Mouse (Mus musculus) thymus, adult 2 months (tissue): Measurements from ENCODE around the gene Gm3336. TPM values are rescaled to one million over a fixed set of nuclear protein-coding genes. Genes with fewer than 3 reads are reported as not detected.

Experiments used
- DNase-seq: peaks from one replicate; pipeline ENCODE4 v3.0.0; 2021
- H3K27ac ChIP-seq: fragments of 200-500 bp; 2 replicates; pipeline ENCODE4 v1.5.1; 2012; ENCODE audit warnings: low read length, control low read depth; ENCODE audit not compliant: control insufficient read depth, insufficient read depth
- H3K27me3 ChIP-seq: fragments of 200-500 bp; 2 replicates; pipeline ENCODE4 v1.6.1; 2012; ENCODE audit warnings: mild to moderate bottlenecking, low read length, moderate library complexity, mixed read lengths; ENCODE audit not compliant: control insufficient read depth, insufficient read depth
- H3K36me3 ChIP-seq: fragments of 200-500 bp; 2 replicates; pipeline ENCODE4 v1.6.1; 2012; ENCODE audit warnings: mild to moderate bottlenecking, low read length, moderate library complexity; ENCODE audit not compliant: control insufficient read depth, insufficient read depth
- H3K4me1 ChIP-seq: fragments of 200-500 bp; replicated peaks from 2 replicates; pipeline ENCODE4 v1.6.1; 2012; ENCODE audit warnings: low read length; ENCODE audit not compliant: control insufficient read depth, insufficient read depth
- H3K4me3 ChIP-seq: fragments of 200-500 bp; 2 replicates; pipeline ENCODE4 v1.5.1; 2012; ENCODE audit warnings: mild to moderate bottlenecking, low read length, control low read depth, moderate library complexity; ENCODE audit not compliant: control insufficient read depth, insufficient read depth
- CTCF ChIP-seq: fragments of 200-500 bp; IDR thresholded peaks from 2 replicates; pipeline ENCODE4 v1.5.1; 2012; ENCODE audit warnings: mild to moderate bottlenecking, control low read depth, low read length, moderate library complexity, borderline replicate concordance; ENCODE audit not compliant: control insufficient read depth, poor library complexity, insufficient read depth; ENCODE audit errors: extremely low read depth
- POLR2A ChIP-seq: fragments of 200-500 bp; IDR thresholded peaks from 2 replicates; pipeline ENCODE4 v1.6.1; 2012; ENCODE audit warnings: mild to moderate bottlenecking, low read length, control low read depth, moderate library complexity; ENCODE audit not compliant: control insufficient read depth, poor library complexity, insufficient read depth; ENCODE audit errors: extremely low read depth
- WGBS: fragments of 180-500 bp; shearing (Covaris S2); methylation state at CpG from one replicate; pipeline ENCODE4 v1.1.7; 2018; 5-methylcytosine and 5-hydroxymethylcytosine counted together
- polyA plus RNA-seq: library from polyadenylated mRNA; depleted of rRNA; stranded (reverse); fragments of >200 nt; gene quantifications from 2 replicates; pipeline ENCODE4 v1.2.3, GENCODE M21; 2012

Gm3336 gene
- polyA plus RNA-seq, 1 experiment = 0.50 TPM

- H3K4me3 ChIP-seq = no peak overlapping the region
- no peak overlapping the region for H3K27ac ChIP-seq
- DNase-seq = no peak
- peaks cover 17% of the 10 kb centered on the region for H3K27me3 ChIP-seq
- WGBS = 52% methylated on average over 11 of the region's 11 CpGs
- H3K4me1 ChIP-seq = peaks cover 14% of the 10 kb centered on the region
- no peak for TF ChIP-seq CTCF
- no peak for TF ChIP-seq POLR2A
- no peaks in the 10 kb centered on the region for H3K36me3 ChIP-seq
These were observed 26.5 kb downstream of the Gm3336 start for GRCm38 (mm10) chr8:70744806-70745205.

- H3K27me3 ChIP-seq = peaks cover 17% of the 10 kb centered on the region
- H3K4me1 ChIP-seq = peaks cover 14% of the 10 kb centered on the region
- DNase-seq = no peak
- H3K4me3 ChIP-seq = no peak overlapping the region
- H3K27ac ChIP-seq = no peak overlapping the region
- 80% methylated on average over 19 of the region's 19 CpGs for whole genome bisulfite sequencing
- TF ChIP-seq POLR2A (no peak), CTCF (no peak)
- no peaks in the 10 kb centered on the region for H3K36me3 ChIP-seq
These were observed 27.4 kb downstream of the Gm3336 start for GRCm38 (mm10) chr8:70745691-70746220.

GRCm38 (mm10) chr8:70746676-70747075 lies 28.3 kb downstream of the Gm3336 start:
- WGBS = 92% methylated on average over 9 of the region's 9 CpGs
- H3K4me3 ChIP-seq = no peak overlapping the region
- no peak overlapping the region for H3K27ac ChIP-seq
- H3K36me3 ChIP-seq = no peaks in the 10 kb centered on the region
- TF ChIP-seq POLR2A = no peak
- TF ChIP-seq CTCF = no peak
- peaks cover 17% of the 10 kb centered on the region for H3K27me3 ChIP-seq
- peaks cover 14% of the 10 kb centered on the region for H3K4me1 ChIP-seq
- no peak for DNase-seq

- TF ChIP-seq POLR2A (no peak), CTCF (no peak)
- Histone ChIP-seq H3K27ac (no peak overlapping the region), H3K4me3 (no peak overlapping the region), H3K36me3 (no peaks in the 10 kb centered on the region), H3K4me1 (peaks cover 17% of the 10 kb centered on the region), H3K27me3 (peaks cover 15% of the 10 kb centered on the region)
- DNase-seq = no peak
- 96% methylated on average over 18 of the region's 18 CpGs for WGBS
These were observed 29.0 kb downstream of the Gm3336 start for GRCm38 (mm10) chr8:70747211-70747890.

GRCm38 (mm10) chr8:70748246-70749096 lies 30.1 kb downstream of the Gm3336 start:
- Histone ChIP-seq H3K27me3 (peaks cover 7% of the 10 kb centered on the region; the same call in 1 of the 2 replicates), H3K4me1 (peaks cover 22% of the 10 kb centered on the region), H3K27ac (no peak overlapping the region), H3K36me3 (no peaks in the 10 kb centered on the region), H3K4me3 (no peak overlapping the region)
- no peak for DNase-seq
- TF ChIP-seq POLR2A = no peak
- TF ChIP-seq CTCF = no peak
- 88% methylated on average over 23 of the region's 23 CpGs for WGBS

- no peak overlapping the region for H3K4me3 ChIP-seq
- TF ChIP-seq POLR2A (no peak), CTCF (no peak)
- H3K27ac ChIP-seq = no peak overlapping the region
- no peak for DNase-seq
- peaks cover 18% of the 10 kb centered on the region for H3K4me1 ChIP-seq
- H3K36me3 ChIP-seq = no peaks in the 10 kb centered on the region
- H3K27me3 ChIP-seq = peaks cover 2% of the 10 kb centered on the region; the same call in 1 of the 2 replicates
- 91% methylated on average over 19 of the region's 19 CpGs for WGBS
These were observed 30.8 kb downstream of the Gm3336 start for GRCm38 (mm10) chr8:70749097-70749674.
